8 mouse cellular contexts compared by ENCODE assay signal in genomic region chr11:117077227-117077626, GRCm38 (mm10). TPM values are rescaled to one million over a fixed set of nuclear protein-coding genes. Genes with fewer than 3 reads are reported as not detected.
DNase-seq lines count a peak whose midpoint lies in the region; ATAC-seq and TF ChIP-seq lines count a peak whose summit lies in the region.

No protein-coding gene starts in this region.

- H3K27ac ChIP-seq in heart, embryonic 13.5 days (replicated peaks), result peak overlapping the region; percentile 69
- peak overlapping the region; percentile 92 for H3K27ac ChIP-seq in ES-Bruce4 (ENCODE audit: insufficient read depth, low read length)
- peak overlapping the region; percentile 86 for H3K27ac ChIP-seq in forebrain, postnatal 0 days (ENCODE audit: low read depth, low read length)
- H3K27ac ChIP-seq in macrophage, result peak overlapping the region; percentile 74

- H3K4me1 ChIP-seq in heart, embryonic 13.5 days, result peaks cover 48% of the 10 kb centered on the region
- H3K4me1 ChIP-seq in ES-Bruce4 (ENCODE audit: control insufficient read depth, insufficient read depth, low read length), result peaks cover 3% of the 10 kb centered on the region
- H3K4me1 ChIP-seq in forebrain, postnatal 0 days (ENCODE audit: insufficient read depth), result peaks cover 17% of the 10 kb centered on the region

- no peak for TF ChIP-seq CTCF in ES-Bruce4 (IDR thresholded peaks at IDR 0.05; ENCODE audit: low read depth, low read length)
- no peak for TF ChIP-seq CTCF in forebrain, postnatal 0 days (IDR thresholded peaks at IDR 0.05; ENCODE audit: low read depth)

- TF ChIP-seq POLR2A in ES-Bruce4 (IDR thresholded peaks at IDR 0.05; ENCODE audit: insufficient read depth, low read length), result no peak

- no peaks in the 10 kb centered on the region for H3K27me3 ChIP-seq in heart, embryonic 13.5 days (replicated peaks)
- H3K27me3 ChIP-seq in ES-Bruce4 (ENCODE audit: control insufficient read depth, insufficient read depth, low read length, poor library complexity, severe bottlenecking), result no peaks in the 10 kb centered on the region
- H3K27me3 ChIP-seq in forebrain, postnatal 0 days (ENCODE audit: insufficient read depth, low read length), result no peaks in the 10 kb centered on the region

- WGBS in heart, embryonic 13.5 days, result 4% methylated on average over 8 of the region's 8 CpGs
- WGBS in forebrain, postnatal 0 days, result 4% methylated on average over 8 of the region's 8 CpGs
- 6% methylated on average over 8 of the region's 8 CpGs for WGBS in macrophage (ENCODE audit: missing documents)

- ATAC-seq in heart, embryonic 13.5 days (ENCODE audit: extremely low read depth, insufficient number of reproducible peaks, low FRiP score, low TSS enrichment), result no peak
- ATAC-seq in forebrain, postnatal 0 days, result no peak
- no peak for ATAC-seq in monocyte, adult 5-6 weeks (replicated peaks; ENCODE audit: insufficient number of reproducible peaks, low FRiP score, low TSS enrichment, poor library complexity, severe bottlenecking)

- no peak for DNase-seq in heart, adult 18-20 months
- no peak for DNase-seq in forebrain, postnatal 0 days
- no peak for DNase-seq in cerebellum, adult 9-11 months
- no peak for DNase-seq in frontal cortex, postnatal 36 days (ENCODE audit: low spot score in 2 of 2)

- H3K9ac ChIP-seq in heart, embryonic 13.5 days, result peak overlapping the region; percentile 94
- H3K9ac ChIP-seq in ES-Bruce4 (ENCODE audit: low read depth, poor library complexity, severe bottlenecking), result peak overlapping the region; percentile 95
- peak overlapping the region; percentile 87 for H3K9ac ChIP-seq in forebrain, postnatal 0 days

- peaks cover 36% of the 10 kb centered on the region for H3K36me3 ChIP-seq in heart, embryonic 13.5 days
- peaks cover 30% of the 10 kb centered on the region for H3K36me3 ChIP-seq in ES-Bruce4 (ENCODE audit: control insufficient read depth, insufficient read depth, low read length, poor library complexity, severe bottlenecking)
- peaks cover 25% of the 10 kb centered on the region for H3K36me3 ChIP-seq in forebrain, postnatal 0 days (ENCODE audit: insufficient read depth)
- H3K36me3 ChIP-seq in macrophage (ENCODE audit: inconsistent target), result peaks cover 23% of the 10 kb centered on the region

- no peaks in the 10 kb centered on the region for H3K9me3 ChIP-seq in heart, embryonic 13.5 days
- no peaks in the 10 kb centered on the region for H3K9me3 ChIP-seq in ES-Bruce4 (replicated peaks; ENCODE audit: control insufficient read depth, insufficient read depth, low read length, poor library complexity, severe bottlenecking)
- no peaks in the 10 kb centered on the region for H3K9me3 ChIP-seq in forebrain, postnatal 0 days (ENCODE audit: low read length)

- no peak for TF ChIP-seq EP300 in ES-Bruce4 (IDR thresholded peaks at IDR 0.05; ENCODE audit: insufficient read depth, low read depth, low read length)

- H3K4me2 ChIP-seq in heart, embryonic 13.5 days, result peak overlapping the region; percentile 90
- peak overlapping the region; percentile 92 for H3K4me2 ChIP-seq in forebrain, postnatal 0 days (ENCODE audit: low read depth)

- H3K4me3 ChIP-seq in heart, embryonic 13.5 days, result peak overlapping the region; percentile 90
- peak overlapping the region; percentile 96 for H3K4me3 ChIP-seq in ES-Bruce4 (ENCODE audit: low read depth, low read length)
- peak overlapping the region; percentile 76 for H3K4me3 ChIP-seq in forebrain, postnatal 0 days (ENCODE audit: low read depth, low read length)
- H3K4me3 ChIP-seq in macrophage (ENCODE audit: inconsistent target), result peak overlapping the region; percentile 94

- peaks cover 51% of the 10 kb centered on the region for H3K79me2 ChIP-seq in macrophage (ENCODE audit: inconsistent target)

RNA-seq across cellular contexts. Expression of gene Sec14l1, which starts 37.7 kb away (rescaled TPM):
- polyA plus RNA-seq in heart, embryonic 13.5 days (2015; fragmentation: Nextera tagmentation; extraction: Ambion mirVana), result 44.5 and 45.3 TPM in 2 replicates
- total RNA-seq in heart, adult 18-20 months (2021), result 10 to 100 TPM; 86.8 to 98.2 TPM
- 77.5 and 77.7 TPM in 2 replicates for polyA plus RNA-seq in ES-Bruce4 (2011; ENCODE audit: insufficient read depth, insufficient read length, low read depth, missing spikeins)
- total RNA-seq in forebrain, postnatal 0 days (2014; rRNA removed), result 81.3 and 82.9 TPM in 2 replicates
- 62.1 and 65.1 TPM in 2 replicates for polyA plus RNA-seq in forebrain, postnatal 0 days (2015; fragmentation: Nextera tagmentation; extraction: Ambion mirVana)
- total RNA-seq in macrophage (2018; cell fraction: chromatin; rRNA removed), result 100 to 1,000 TPM in 16 of 26 experiments, 10 to 100 TPM in 10; 25.1 to 225 (median 124) TPM
- total RNA-seq in macrophage (2018; cell fraction: cytosol; rRNA removed), result 100 to 1,000 TPM in 18 of 26 experiments, 10 to 100 TPM in 8; 50.1 to 156 (median 113) TPM
- total RNA-seq in macrophage (2018; cell fraction: nucleus; rRNA removed), result 100 to 1,000 TPM in 13 of 26 experiments, 10 to 100 TPM in 13; 32.0 to 183 (median 99.2) TPM
- polyA plus RNA-seq in macrophage (2018), result 81.5 to 112 TPM (median 87.8 TPM) in 3 replicates
- total RNA-seq in monocyte, adult 5-6 weeks (2017), result 65.4 to 73.2 TPM (median 72.7 TPM) in 3 replicates
